Mouse (Mus musculus): ENCODE data around the gene Crlf1. TPM values are rescaled to one million over a fixed set of nuclear protein-coding genes. Genes with fewer than 3 reads are reported as not detected.
"Not testable (repeated sequence)": the region's sequence is repeated elsewhere in the genome, so short reads cannot be mapped to it uniquely, and the experiment has no call there.

The Crlf1 gene
- total RNA-seq, 2 experiments from 2014 or later: 5.8 to 7.5 TPM

DNA sequence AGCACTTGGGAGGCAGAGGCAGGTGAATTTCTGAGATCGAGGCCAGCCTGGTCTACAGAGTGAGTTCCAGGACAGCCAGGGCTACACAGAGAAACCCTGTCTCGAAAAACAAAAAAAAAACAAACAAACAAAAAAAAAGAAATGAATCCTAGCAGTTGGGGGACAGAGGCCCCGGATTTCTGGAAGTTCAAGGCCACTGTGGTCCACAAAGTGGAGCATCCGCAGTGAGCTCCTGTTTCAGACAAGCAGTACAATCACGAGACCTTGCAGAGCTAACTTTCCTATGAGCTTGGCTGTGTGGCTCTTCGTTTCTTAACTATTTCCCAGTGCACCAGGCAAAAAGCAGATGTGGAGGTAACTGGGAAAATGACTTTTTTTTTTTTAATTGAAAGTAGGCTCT, 18.2 kb downstream of the Crlf1 start:
- DNase-seq (ENCODE audit: low spot score in 2 of 2); intact Hi-C loops (cut with DNase I): not testable (repeated sequence)

- intact Hi-C loops (cut with DNase I): no loop called here
- DNase-seq (ENCODE audit: low spot score in 2 of 2): no peak
Observed at GRCm38 (mm10) chr8:70511770-70512169, 18.8 kb downstream of the Crlf1 start.

- intact Hi-C loops (cut with DNase I): no loop called here
- DNase-seq (ENCODE audit: low spot score in 2 of 2): no peak
Observed at GRCm38 (mm10) chr8:70512253-70512903, 19.4 kb downstream of the Crlf1 start.

DNA sequence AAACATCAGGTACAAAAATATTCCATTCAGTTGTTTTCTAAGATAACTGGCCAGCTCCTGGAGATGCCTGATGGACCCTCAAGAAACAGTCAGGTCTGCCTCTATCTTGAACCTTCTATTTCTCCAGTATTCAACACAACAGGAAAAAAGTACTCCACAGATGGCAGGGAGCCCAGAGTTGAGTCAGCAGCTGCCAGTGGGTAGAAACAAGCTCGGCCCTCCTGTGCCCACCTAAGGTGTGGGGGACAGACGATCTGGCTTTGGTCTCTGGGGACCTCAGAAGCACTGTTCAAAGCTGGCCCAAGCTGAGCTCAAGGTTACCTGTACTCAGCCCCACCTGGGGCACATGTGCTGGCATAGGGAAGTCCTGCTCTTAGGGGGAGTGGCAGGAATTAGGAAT, 20.5 kb downstream of the Crlf1 start:
- DNase-seq (ENCODE audit: low spot score in 2 of 2): peak; percentile 55 to 63
- intact Hi-C loops (cut with DNase I): no loop called here

DNA sequence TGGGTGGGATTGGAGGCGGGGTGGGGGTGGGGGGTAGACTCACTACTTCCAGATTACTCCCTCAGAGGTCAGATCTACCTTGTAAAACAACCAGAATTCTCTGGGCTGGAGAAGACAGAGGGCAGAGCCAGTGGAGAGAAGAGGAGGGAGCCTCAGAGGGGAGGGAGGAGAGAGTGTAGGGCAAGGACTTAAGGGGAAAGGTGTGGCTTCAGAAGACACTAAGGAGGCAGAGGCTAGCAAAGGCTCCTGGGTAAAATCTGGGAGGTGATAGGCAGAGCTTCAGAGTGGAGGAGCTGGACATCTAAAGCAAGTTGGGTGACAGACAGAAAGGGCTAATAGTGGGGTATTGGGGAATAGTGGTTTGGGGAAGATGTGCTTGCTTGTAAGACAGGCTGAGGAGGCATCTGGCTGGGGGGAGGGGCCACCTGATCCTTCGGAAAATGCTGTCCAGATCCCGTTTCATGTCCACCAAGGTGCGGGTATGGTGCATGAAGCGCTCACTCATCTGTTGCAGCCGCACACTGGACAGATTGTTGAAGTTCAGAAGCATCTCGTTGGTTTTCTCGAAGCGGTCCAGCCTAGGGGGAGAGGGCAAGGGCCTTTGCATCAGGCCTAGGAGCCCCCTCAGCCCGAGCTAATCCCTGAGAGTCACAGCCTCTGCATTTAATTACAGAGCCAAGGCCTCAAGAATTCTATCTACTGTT, 25.1 kb downstream of the Crlf1 start:
- intact Hi-C loops (cut with DNase I): no loop called here
- DNase-seq (ENCODE audit: low spot score in 2 of 2): no peak

DNA sequence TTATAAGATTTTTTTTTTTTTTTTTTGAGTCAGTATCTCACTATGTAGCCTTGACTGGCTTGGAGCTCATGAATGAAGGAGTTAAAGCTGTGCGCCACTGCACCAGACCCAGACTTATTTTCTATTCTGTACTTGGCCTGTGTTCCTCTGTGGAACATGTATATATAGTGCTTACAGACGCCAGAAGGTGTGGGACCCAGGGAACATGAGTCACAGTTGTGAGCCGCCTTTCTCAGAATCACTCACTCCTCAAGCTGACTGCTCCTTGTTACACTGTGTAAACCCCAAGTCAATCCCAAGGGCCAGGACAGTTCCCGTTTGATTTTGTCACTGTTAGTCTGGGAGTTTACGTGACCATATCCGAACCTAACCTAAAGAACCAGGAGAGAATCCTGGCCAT, 26.1 kb downstream of the Crlf1 start:
- intact Hi-C loops (cut with DNase I): no loop called here
- DNase-seq (ENCODE audit: low spot score in 2 of 2): no peak

GRCm38 (mm10) chr8:70519606-70520005, 26.6 kb downstream of the Crlf1 start:
- no peak for DNase-seq (ENCODE audit: low spot score in 2 of 2)
- intact Hi-C loops (cut with DNase I): no loop called here

GRCm38 (mm10) chr8:70522592-70523403, 29.8 kb downstream of the Crlf1 start:
- intact Hi-C loops (cut with DNase I): no loop called here
- peak; percentile 97 for DNase-seq (ENCODE audit: low spot score in 2 of 2)

GRCm38 (mm10) chr8:70527111-70527511, 34.2 kb downstream of the Crlf1 start:
- intact Hi-C loops (cut with DNase I): no loop called here

DNA sequence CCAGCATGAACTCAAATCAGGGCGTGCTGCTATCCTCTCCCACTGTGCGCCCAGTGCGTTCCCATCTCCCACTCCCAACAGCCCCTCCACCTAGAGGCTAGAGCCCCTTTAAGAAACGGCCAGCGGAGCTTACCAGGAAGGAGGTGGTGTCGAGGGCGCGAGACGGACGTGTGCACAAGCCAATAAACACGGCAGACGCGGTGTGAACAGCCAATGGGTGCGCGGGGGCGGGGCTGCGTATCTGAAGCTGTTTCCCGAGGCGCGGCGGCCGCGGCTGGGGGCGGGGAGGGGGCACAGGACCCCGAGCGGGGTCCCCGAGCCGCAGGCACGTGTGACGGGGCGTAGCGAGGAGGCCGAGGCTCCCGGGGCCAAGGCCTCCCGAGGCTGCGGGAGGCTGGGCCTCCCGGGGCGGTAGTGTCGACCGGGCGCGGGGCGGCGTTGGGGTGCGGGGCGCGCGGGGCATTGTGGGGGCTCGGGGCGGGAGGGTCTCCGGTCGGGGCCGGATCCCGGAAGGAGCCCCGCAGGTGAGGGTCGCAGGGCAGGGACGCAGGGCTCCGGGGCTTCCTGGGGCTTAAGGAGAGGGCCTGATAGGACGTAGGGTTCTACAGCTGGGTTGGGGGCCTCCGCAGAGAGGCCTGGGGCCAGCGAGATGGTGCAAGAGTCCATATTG, 34.7 kb downstream of the Crlf1 start, which contains the start of the genes Fkbp8 and Kxd1:
Gene Fkbp8, plus strand, starts transcription at position 213 of the 670 bp plus-strand sequence.
Gene Kxd1, minus strand, starts transcription at position 445 of the 670 bp plus-strand sequence.
- peak; percentile 99 to 100 for DNase-seq (ENCODE audit: low spot score in 2 of 2)

More at GRCm38 (mm10) chr8:70527111-70527511, 34.2 kb downstream of the Crlf1 start:
- no peak for DNase-seq (ENCODE audit: low spot score in 2 of 2)

GRCm38 (mm10) chr8:70528182-70528797, 35.3 kb downstream of the Crlf1 start:
- no peak for DNase-seq (ENCODE audit: low spot score in 2 of 2)
- intact Hi-C loops (cut with DNase I): no loop called here

More for the DNA sequence above, 34.7 kb downstream of the Crlf1 start, which contains the start of the genes Fkbp8 and Kxd1:
- intact Hi-C loops (cut with DNase I): no loop called here

DNA sequence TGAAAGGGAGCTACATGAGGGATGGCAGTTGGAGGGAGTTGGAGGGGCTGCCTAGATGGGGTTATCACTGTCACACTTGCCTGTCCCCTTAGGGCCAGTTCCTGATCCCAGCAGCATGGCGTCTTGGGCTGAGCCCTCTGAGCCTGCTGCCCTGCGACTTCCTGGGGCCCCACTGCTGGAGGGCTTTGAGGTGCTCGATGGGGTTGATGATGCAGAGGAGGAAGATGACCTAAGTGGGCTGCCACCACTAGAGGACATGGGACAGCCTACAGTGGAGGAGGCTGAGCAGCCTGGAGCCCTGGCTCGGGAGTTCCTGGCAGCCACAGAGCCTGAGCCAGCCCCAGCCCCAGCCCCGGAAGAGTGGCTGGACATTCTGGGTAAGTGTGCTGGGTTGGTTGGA, 36.3 kb downstream of the Crlf1 start:
- no peak for DNase-seq (ENCODE audit: low spot score in 2 of 2)
- intact Hi-C loops (cut with DNase I): no loop called here

DNA sequence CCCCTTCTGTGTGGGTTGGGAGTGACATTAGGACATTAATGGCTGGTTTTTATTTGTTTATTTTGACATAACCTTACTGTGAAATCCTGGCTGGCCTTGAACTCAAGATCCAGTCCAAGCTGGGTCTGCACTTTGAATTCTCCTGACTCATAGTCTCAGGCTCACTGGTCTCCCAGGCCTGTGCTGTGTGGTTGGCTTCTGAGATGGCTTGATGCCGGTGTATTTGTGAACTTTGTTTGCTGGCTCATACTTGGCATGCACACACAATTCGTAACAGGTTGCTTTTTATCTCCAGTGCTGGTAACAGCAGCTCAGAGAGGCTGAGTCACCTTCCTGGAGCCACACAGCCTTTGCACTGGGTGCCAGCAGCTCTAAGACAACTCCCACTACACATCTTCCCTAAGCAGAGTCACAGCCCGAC, 36.8 kb downstream of the Crlf1 start:
- intact Hi-C loops (cut with DNase I): no loop called here
- no peak for DNase-seq (ENCODE audit: low spot score in 2 of 2)

DNA sequence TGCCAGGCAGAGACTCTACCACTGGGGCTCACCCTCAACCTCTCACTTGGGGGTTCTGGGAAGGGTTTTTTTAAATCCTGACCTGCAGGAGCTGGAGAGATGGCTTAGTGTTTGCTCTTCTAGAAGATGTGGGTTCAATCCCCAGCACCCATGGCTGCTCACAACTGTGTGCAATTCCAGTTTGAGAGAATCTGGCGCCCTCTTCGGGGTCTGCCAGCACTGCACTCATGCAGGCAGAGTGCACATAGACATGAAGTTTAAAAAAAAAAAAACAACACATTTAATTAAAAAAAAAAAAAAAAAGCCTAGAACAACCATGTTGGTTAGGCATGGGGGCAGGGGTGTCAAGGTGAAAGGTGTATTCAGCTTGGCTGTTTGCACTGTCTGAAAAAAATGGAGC, 37.4 kb downstream of the Crlf1 start:
- intact Hi-C loops (cut with DNase I): no loop called here
- DNase-seq (ENCODE audit: low spot score in 2 of 2): no peak

GRCm38 (mm10) chr8:70534281-70534680, 41.3 kb downstream of the Crlf1 start:
- peak in 1 of 2 experiments; percentile 38 for DNase-seq (ENCODE audit: low spot score in 2 of 2)
- intact Hi-C loops (cut with DNase I): no loop called here

DNA sequence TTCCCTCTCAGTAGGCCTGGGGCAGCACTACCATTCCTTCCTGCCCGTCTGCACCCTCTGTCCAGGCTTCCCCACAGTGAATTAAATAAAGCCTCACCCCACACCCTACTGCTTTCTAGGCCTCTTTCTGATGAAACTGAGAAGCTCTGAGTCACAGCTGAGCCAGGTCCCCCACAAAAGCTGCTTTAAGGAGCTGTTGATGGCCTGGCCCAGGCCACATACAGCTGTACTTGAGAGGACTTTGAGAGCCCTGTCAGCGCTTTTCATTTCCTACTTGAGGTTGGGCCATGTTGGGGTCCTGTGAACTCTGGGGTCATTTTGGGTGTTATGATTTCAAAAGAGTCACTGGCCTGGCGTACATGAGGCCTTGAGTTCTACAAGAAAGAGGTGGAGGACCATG, 42.3 kb downstream of the Crlf1 start:
- intact Hi-C loops (cut with DNase I): no loop called here
- no peak for DNase-seq (ENCODE audit: low spot score in 2 of 2)

DNA sequence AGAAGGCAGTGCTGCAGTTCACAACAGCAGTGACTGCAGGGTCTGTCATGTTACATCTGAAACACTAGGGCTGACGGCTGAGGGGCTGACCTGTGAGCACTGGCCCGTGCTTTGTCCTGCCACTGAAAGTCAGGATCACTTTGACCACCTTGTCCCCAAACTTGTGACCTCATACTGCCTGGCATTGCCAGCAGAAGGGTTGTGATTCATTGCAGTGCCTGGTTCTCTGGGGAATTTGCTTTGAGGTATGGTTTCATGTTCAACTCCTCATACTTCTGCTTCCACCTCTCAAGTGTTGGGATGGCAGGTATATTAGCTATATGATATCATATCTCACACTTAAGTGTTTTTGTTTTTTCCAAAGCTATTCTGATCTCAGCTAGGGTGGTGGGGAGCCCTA, 42.7 kb downstream of the Crlf1 start:
- intact Hi-C loops (cut with DNase I): no loop called here
- DNase-seq (ENCODE audit: low spot score in 2 of 2): no peak

DNA sequence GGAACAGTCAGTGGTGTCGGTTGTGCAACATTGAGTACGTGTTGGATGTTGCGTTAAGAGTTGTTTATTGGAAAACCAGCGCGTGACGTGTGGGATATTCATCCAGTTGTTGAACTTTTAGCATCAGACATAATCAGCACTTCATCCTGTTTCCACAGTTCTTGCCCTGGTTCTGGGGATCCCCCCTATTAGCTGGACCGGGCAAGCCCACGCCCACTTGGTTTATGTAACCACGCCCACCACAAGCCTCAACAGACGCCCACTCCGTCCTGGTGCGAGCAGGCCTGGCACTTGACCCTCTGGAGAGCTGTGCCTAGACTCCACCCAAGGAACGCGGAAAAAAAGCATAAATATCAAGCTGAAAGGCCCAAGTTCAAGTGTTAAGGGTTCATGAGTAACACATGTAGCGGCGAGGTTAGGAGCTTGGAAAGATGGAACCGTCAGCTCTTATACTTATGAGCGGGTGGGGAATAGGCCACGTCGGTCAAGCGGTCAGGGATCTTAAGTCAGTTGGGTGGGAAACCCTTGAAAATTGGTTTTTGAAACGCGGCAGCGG, 45.1 kb downstream of the Crlf1 start:
- no peak for DNase-seq (ENCODE audit: low spot score in 2 of 2)
- intact Hi-C loops (cut with DNase I): no loop called here

DNA sequence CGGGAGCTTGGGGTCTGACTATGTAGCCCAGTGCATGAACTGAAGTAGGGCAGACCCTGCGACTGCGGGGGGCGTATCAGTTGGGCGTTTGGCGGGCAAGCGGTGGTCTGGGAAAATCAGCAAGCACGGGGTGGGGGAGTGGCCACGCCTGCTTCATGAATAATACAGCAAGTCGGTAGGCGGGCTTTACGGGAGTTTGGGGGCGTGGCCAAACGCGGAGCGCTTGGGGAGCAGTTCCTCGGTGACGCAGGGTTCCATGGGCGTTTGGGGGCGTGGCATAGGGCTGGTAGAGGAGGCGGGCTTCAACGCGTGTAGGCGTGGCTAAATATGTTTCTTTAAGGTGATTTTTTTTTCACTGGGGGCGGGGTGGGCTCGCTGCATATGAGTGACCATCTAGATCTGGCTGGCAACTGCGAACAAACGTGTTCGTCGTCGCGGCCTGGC, 45.7 kb downstream of the Crlf1 start:
- intact Hi-C loops (cut with DNase I): no loop called here
- peak; percentile 99 to 100 for DNase-seq (ENCODE audit: low spot score in 2 of 2)

All from left cerebral cortex, postnatal 14 days (tissue).